ENCODE assay signal across 16 mouse cellular contexts in the genomic region with DNA sequence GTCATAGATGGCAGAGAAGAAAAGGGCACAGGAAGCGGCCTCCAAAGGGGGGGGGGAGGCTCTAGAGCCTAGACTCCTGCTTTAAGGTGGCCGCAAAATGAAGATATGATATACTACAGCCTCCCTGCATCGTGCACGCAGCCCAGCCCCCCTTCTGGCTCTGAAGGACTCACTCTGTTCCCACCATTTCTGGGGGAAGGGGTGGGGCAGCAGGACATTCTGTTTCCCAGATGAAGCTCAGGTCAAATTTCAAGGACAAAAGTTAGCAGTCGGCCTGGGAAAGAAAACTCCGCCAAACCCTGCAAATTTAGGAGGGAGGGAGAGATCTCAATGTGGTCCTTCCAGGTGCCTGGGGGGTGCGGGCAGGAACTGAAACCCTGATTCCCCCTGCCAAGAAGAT. TPM values are rescaled to one million over a fixed set of nuclear protein-coding genes. Genes with fewer than 3 reads are reported as not detected.
A peak's percentile ranks its signal among the peaks of the same experiment; 100 is the strongest.
DNase-seq lines count a peak whose midpoint lies in the region; ATAC-seq and TF ChIP-seq lines count a peak whose summit lies in the region.
"Had no signal": no experiment of that assay in that cellular context is flagged by ENCODE, and none has a peak within 500 bp of the region (broad histone marks: within the 10 kb centered on the region; RNA-seq: fewer than 3 reads in every experiment).

No protein-coding gene starts in this region.

- no peak for TF ChIP-seq EP300 in stomach, postnatal 0 days (optimal IDR thresholded peaks at IDR 0.05)

- H3K27ac ChIP-seq in layer of hippocampus, adult 2 months: peak overlapping the region; percentile 75
- H3K27ac ChIP-seq in forebrain, embryonic 14.5 days (ENCODE audit: low read depth, low read length): no peak overlapping the region; the same call in 1 of the 2 replicates
- H3K27ac ChIP-seq in midbrain, embryonic 10.5 days (replicated peaks): no peak overlapping the region
- peak overlapping the region; percentile 58 for H3K27ac ChIP-seq in olfactory bulb, adult 2 months (ENCODE audit: insufficient read depth, low read depth, low read length)
- H3K27ac ChIP-seq in stomach, postnatal 0 days (replicated peaks): no peak overlapping the region
- H3K27ac ChIP-seq: heart, embryonic 15.5 days; kidney, postnatal 0 days; limb, embryonic 12.5 days; liver, embryonic 15.5 days had no signal

- no peak for TF ChIP-seq CTCF in layer of hippocampus, adult 2 months (conservative IDR thresholded peaks at IDR 0.05)
- TF ChIP-seq CTCF in olfactory bulb, adult 2 months (IDR thresholded peaks at IDR 0.05; ENCODE audit: insufficient read depth, low read depth, low read length): no peak
- no peak for TF ChIP-seq CTCF in stomach, postnatal 0 days (IDR thresholded peaks at IDR 0.05; ENCODE audit: low read depth)

- no peak for ATAC-seq in forebrain, embryonic 14.5 days
- ATAC-seq in stomach, postnatal 0 days (ENCODE audit: low FRiP score, low TSS enrichment): no peak

- H3K36me3 ChIP-seq in forebrain, embryonic 14.5 days (ENCODE audit: control insufficient read depth, insufficient read depth, low read length): no peaks in the 10 kb centered on the region
- H3K36me3 ChIP-seq in midbrain, embryonic 10.5 days: no peaks in the 10 kb centered on the region
- no peaks in the 10 kb centered on the region for H3K36me3 ChIP-seq in stomach, postnatal 0 days (ENCODE audit: control insufficient read depth, insufficient read depth, low read length)
- H3K36me3 ChIP-seq: heart, embryonic 15.5 days; limb, embryonic 12.5 days; liver, embryonic 15.5 days had no signal

- H3K9ac ChIP-seq in forebrain, embryonic 14.5 days (ENCODE audit: low read length): no peak overlapping the region
- H3K9ac ChIP-seq in stomach, postnatal 0 days (ENCODE audit: low read length): no peak overlapping the region
- H3K9ac ChIP-seq: heart, embryonic 15.5 days; limb, embryonic 12.5 days; liver, embryonic 15.5 days had no signal

- no peaks in the 10 kb centered on the region for H3K9me3 ChIP-seq in forebrain, embryonic 14.5 days (replicated peaks; ENCODE audit: control insufficient read depth, low read length)
- H3K9me3 ChIP-seq in midbrain, embryonic 10.5 days (replicated peaks): no peaks in the 10 kb centered on the region
- H3K9me3 ChIP-seq in stomach, postnatal 0 days (ENCODE audit: control insufficient read depth, low read length): no peaks in the 10 kb centered on the region
- H3K9me3 ChIP-seq: heart, embryonic 15.5 days; limb, embryonic 12.5 days; liver, embryonic 15.5 days had no signal

- peak overlapping the region; percentile 45 for H3K4me3 ChIP-seq in layer of hippocampus, adult 2 months
- H3K4me3 ChIP-seq in forebrain, embryonic 14.5 days (ENCODE audit: low read depth, low read length): no peak overlapping the region
- 0 out of 2 replicates have a peak overlapping the region, but pooled peaks have one; percentile 3 for H3K4me3 ChIP-seq in midbrain, embryonic 10.5 days
- peak overlapping the region; percentile 12 for H3K4me3 ChIP-seq in olfactory bulb, adult 2 months (ENCODE audit: insufficient read depth, low read depth, low read length)
- no peak overlapping the region for H3K4me3 ChIP-seq in stomach, postnatal 0 days (ENCODE audit: low read depth, low read length)
- H3K4me3 ChIP-seq: heart, embryonic 15.5 days; limb, embryonic 12.5 days; liver, embryonic 15.5 days had no signal

- WGBS in forebrain, embryonic 14.5 days: 31% methylated on average over 7 of the region's 7 CpGs
- WGBS in midbrain, embryonic 10.5 days: 31% methylated on average over 7 of the region's 7 CpGs
- 34% methylated on average over 7 of the region's 7 CpGs for WGBS in olfactory bulb, adult 2 months
- WGBS in stomach, postnatal 0 days: 33% methylated on average over 7 of the region's 7 CpGs

- TF ChIP-seq POLR2A in olfactory bulb, adult 2 months (IDR thresholded peaks at IDR 0.05; ENCODE audit: insufficient read depth, low read depth, low read length): no peak

- no peak for DNase-seq in layer of hippocampus, adult 2 months (ENCODE audit: low spot score in 2 of 2)
- no peak for DNase-seq in layer of hippocampus, postnatal 10 days (ENCODE audit: low spot score in 2 of 2)
- no peak for DNase-seq in forebrain, embryonic 14.5 days (ENCODE audit: low spot score)
- DNase-seq in midbrain, embryonic 10.5 days (ENCODE audit: low spot score): no peak
- DNase-seq in stomach, postnatal 0 days (ENCODE audit: low spot score): no peak
- DNase-seq in heart, adult 11 months: no peak
- DNase-seq in spleen, postnatal 14 days (ENCODE audit: low spot score in 2 of 2): no peak
- DNase-seq: gastrocnemius, postnatal 14 days; thymus, postnatal 4 days had no signal

- H3K4me1 ChIP-seq in forebrain, embryonic 14.5 days (ENCODE audit: control insufficient read depth, insufficient read depth, low read length): peaks cover 15% of the 10 kb centered on the region
- peaks cover 32% of the 10 kb centered on the region for H3K4me1 ChIP-seq in midbrain, embryonic 10.5 days
- H3K4me1 ChIP-seq in olfactory bulb, adult 2 months (ENCODE audit: control insufficient read depth, insufficient read depth, low read length): peaks cover 61% of the 10 kb centered on the region
- H3K4me1 ChIP-seq in stomach, postnatal 0 days (replicated peaks; ENCODE audit: control insufficient read depth, insufficient read depth): no peaks in the 10 kb centered on the region
- H3K4me1 ChIP-seq: liver, embryonic 15.5 days had no signal

- H3K4me2 ChIP-seq in forebrain, embryonic 14.5 days (ENCODE audit: low read length): peak overlapping the region; percentile 37
- no peak overlapping the region for H3K4me2 ChIP-seq in stomach, postnatal 0 days (replicated peaks; ENCODE audit: low read depth)
- H3K4me2 ChIP-seq: heart, embryonic 15.5 days; limb, embryonic 12.5 days; liver, embryonic 15.5 days had no signal

- H3K27me3 ChIP-seq in forebrain, embryonic 14.5 days (replicated peaks; ENCODE audit: control insufficient read depth, insufficient read depth, low read length): peaks cover 20% of the 10 kb centered on the region; the same call in 1 of the 2 replicates
- H3K27me3 ChIP-seq in midbrain, embryonic 10.5 days (ENCODE audit: low read depth, poor library complexity, severe bottlenecking): peaks cover 45% of the 10 kb centered on the region
- peaks cover 9% of the 10 kb centered on the region for H3K27me3 ChIP-seq in stomach, postnatal 0 days (ENCODE audit: control insufficient read depth, insufficient read depth, low read length)

RNA-seq across cellular contexts. Expression of a gene that starts 4.8 kb away (rescaled TPM):
- total RNA-seq in layer of hippocampus, adult 2 months (2021): 10 to 100 TPM; 37.0 to 39.9 TPM
- total RNA-seq in layer of hippocampus, postnatal 10 days (2021): 10 to 100 TPM; 55.6 to 57.2 TPM
- 1.7 and 2.3 TPM in 2 replicates for polyA plus RNA-seq in forebrain, embryonic 14.5 days (2014; fragmentation: Nextera tagmentation; extraction: Ambion mirVana)
- polyA plus RNA-seq in midbrain, embryonic 10.5 days (2016; fragmentation: Nextera tagmentation; extraction: Ambion mirVana): 0.98 and 2.1 TPM in 2 replicates
- polyA plus RNA-seq in olfactory bulb, adult 2 months (2012; ENCODE audit: insufficient read depth, insufficient read length, low replicate concordance, missing spikeins): not detected in 2 replicates
- polyA plus RNA-seq in stomach, postnatal 0 days (2015; fragmentation: Nextera tagmentation; extraction: Ambion mirVana): 0.22 and 0.41 TPM in 2 replicates
- total RNA-seq: common myeloid progenitor, adult 5-6 weeks; monocyte, adult 5-6 weeks had no signal

Comparison
In these comparisons a context has a peak if more than half of its experiments do, and no peak if none do; other contexts are left out.
1. H3K27ac ChIP-seq: peak in layer of hippocampus, adult 2 months (single experiment) and olfactory bulb, adult 2 months (single experiment); none in forebrain, embryonic 14.5 days (single experiment), midbrain, embryonic 10.5 days (single experiment) and stomach, postnatal 0 days (single experiment).
2. H3K4me3 ChIP-seq: peak in layer of hippocampus, adult 2 months (single experiment), midbrain, embryonic 10.5 days (single experiment) and olfactory bulb, adult 2 months (single experiment); none in forebrain, embryonic 14.5 days (single experiment) and stomach, postnatal 0 days (single experiment).